Mouse (Mus musculus) left cerebral cortex, adult 18-20 months (tissue): ENCODE data around the gene Rell1. TPM values are rescaled to one million over a fixed set of nuclear protein-coding genes. Genes with fewer than 3 reads are reported as not detected.

Source experiments
- DNase-seq, 2 experiments: peaks; one replicate each; pipeline ENCODE4 v3.0.0; 2021 to 2022; ENCODE audit warnings: low spot score in 2 of 2, mixed read lengths in 1 of 2
- total RNA-seq, 2 experiments: library from RNA; stranded (reverse); gene quantifications; 2 replicates each; pipeline ENCODE4 v1.2.3; 2021

Rell1 gene
- total RNA-seq, 2 experiments from 2014 or later, result 12.5 to 13.0 TPM

DNA sequence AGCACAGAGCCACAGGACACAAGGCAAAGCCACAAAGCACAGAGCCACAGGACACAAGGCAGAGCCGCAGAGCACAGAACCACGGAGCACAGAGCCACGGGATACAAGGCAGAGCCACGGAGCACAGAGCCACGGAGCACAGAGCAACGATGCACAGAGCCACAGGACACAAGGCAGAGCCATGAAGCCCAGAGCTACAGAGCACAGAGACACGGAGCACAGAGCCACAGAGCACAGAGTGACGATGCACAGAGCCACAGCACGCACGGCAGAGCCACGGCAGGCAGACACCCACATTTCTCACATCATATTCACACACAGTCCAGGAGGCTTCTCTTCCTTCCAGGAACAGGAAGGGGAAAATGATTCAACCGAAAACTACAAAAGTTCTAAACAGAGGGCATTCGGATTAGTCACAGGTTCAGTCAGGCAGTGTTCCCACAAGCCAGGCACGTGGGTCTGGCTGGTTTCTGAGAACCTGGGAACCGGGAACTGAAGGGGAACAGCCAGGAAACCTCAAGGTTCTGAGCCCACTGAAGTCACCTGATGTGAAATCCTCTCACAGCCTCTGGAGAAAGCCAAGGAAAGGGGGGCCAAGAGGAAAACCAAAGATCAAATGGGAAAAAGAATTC lies 15.2 kb downstream of the Rell1 start:
- no peak for DNase-seq

GRCm38 (mm10) chr5:63952039-63952438 lies 16.7 kb downstream of the Rell1 start:
- DNase-seq, result no peak

- DNase-seq, result no peak
These were observed 17.2 kb downstream of the Rell1 start for GRCm38 (mm10) chr5:63951421-63951911.

DNA sequence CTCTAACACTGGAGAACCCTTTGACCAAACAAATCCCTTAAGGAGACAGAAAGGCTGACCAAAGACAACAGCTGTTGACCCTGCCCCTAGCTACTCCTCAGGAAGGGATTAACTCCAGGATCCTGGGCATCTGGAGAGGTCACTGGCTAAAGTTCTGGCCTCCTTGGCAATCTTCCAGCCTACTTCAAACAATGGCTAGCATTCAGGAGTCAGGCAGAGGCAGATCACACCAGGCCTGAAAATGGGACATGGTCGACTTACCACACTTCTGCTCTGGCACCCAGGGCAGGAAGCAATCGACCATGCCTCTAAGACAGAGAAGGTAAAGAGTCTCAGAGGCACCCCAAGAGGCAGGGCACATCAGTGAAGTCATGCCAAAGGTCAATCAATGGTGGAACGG lies 19.5 kb downstream of the Rell1 start:
- DNase-seq, result no peak

DNA sequence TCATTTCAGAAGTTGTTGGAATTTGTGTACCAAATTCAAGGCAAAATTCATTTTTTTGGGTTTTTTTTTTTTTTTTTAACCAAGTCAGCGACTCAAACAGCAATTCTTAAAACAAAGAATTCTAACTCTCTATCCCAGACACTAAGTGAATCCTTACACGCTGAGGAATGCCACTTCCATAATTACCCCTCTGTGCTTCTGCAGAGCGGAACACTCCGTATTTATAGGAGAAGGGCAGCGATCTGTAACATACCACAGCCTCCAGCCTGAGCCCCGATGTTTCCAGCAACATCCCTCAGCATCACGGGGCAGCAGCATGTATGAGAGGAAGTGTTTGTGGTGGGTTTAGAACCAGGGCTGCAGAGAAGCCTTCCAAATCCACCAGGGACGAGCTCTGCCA lies 21.2 kb downstream of the Rell1 start:
- no peak for DNase-seq

DNA sequence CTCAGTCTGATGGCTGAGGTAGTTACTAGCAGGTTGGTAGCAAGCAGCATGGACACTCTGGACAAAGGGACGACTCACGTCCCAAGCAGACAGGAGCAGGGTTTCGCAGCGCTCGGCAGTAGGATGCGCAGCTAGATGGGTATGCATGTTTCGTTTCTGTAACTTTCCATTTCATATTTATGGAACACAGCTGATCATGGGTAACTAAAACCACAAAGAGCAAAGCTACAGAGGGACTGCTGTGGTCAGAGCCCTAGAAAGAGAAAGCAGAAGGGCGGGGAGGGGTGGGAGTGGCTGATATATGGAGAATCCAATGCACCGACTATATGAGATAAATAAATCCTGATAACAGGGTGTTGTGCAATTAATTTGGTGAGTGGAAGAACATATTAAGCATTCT lies 25.4 kb downstream of the Rell1 start:
- DNase-seq, result no peak

DNA sequence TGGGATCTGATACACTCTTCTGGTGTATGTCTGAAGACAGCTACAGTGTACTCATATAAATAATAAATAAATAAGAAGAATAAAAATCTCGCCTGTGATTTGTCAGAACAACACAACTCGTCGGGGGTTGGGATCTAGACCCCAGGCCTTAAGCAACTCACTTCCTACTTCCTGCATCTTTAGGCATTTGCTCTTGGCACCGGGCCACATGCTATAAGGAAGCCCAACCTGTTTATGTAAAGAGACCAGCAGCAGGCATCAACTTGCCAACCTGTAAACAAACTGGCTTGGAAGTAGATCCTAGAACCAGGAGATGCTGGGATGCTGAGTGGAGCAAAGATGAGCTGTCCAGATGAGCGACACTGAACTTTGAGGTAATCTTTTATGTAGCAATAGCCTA lies 26.8 kb downstream of the Rell1 start:
- no peak for DNase-seq

- no peak for DNase-seq
These were observed 30.1 kb downstream of the Rell1 start for GRCm38 (mm10) chr5:63938575-63938974.

GRCm38 (mm10) chr5:63936740-63937139 lies 32.0 kb downstream of the Rell1 start:
- no peak for DNase-seq

DNA sequence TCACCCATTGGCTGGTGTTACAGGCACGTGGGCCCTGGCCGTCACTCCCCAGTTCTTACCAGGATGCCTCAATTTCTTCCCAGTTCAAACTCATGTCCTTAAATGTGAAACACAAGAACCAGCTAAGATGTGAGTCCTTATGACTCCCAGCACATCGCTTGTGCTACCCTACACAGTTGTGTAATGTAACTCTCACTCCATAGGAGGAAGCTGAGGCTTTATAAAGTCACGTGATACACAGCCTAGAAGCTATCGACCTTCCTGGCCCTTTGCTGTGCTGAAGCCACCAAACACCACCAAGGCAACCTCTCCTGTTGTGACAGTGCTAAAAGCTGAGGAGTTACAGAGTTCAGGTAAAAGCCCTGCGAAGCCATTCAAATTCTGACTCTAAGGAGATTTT lies 33.1 kb downstream of the Rell1 start:
- DNase-seq, result no peak

DNA sequence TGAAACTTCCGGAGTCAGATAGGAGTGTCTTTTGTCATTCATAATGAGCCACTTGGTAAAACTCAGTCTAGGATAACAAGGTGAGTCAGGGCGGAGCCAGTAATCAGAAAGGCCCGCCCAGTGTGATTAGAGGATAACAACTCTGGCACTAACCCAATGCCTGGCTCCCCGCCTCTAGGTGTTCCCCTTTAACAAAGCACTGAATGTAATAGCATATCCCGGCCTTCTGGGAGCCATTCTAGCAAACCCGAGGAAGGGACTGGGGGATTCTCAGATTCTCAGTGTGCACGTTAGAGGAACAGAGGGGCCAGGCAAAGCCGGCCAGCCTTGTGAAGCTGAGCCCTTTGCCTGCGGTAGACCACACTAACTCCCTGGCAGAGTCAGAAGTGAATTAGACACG lies 35.9 kb downstream of the Rell1 start:
- no peak for DNase-seq

- no peak for DNase-seq
These were observed 37.8 kb downstream of the Rell1 start for GRCm38 (mm10) chr5:63930824-63931358.

DNA sequence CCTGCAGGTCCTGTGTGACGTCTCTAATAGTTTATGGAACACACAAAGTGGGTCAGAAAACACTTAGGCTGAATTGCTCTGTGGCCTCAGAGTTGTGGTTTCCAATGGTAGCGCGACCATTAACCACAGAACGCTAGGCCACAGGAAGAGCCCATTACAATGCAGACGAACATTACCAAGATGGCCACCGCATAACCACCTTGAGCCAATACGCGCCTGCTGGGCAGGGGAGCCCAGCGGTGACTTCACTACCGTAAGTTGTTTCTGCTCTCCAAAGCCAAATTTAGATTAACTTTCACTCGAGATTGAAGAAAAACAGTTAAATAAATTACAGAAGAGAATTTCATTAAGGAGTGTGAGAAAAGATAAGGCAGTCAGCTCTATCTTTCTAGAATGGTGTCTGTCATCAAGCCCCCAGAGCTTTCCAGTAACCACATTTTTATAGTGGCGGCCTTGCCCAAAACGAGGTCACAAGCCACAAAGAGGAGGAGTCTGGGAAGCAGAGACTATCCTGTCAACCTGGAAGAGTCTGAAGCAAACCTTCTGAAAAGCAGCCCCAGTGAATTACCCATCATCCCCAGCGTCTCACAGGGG lies 43.6 kb downstream of the Rell1 start:
- DNase-seq, result no peak

DNA sequence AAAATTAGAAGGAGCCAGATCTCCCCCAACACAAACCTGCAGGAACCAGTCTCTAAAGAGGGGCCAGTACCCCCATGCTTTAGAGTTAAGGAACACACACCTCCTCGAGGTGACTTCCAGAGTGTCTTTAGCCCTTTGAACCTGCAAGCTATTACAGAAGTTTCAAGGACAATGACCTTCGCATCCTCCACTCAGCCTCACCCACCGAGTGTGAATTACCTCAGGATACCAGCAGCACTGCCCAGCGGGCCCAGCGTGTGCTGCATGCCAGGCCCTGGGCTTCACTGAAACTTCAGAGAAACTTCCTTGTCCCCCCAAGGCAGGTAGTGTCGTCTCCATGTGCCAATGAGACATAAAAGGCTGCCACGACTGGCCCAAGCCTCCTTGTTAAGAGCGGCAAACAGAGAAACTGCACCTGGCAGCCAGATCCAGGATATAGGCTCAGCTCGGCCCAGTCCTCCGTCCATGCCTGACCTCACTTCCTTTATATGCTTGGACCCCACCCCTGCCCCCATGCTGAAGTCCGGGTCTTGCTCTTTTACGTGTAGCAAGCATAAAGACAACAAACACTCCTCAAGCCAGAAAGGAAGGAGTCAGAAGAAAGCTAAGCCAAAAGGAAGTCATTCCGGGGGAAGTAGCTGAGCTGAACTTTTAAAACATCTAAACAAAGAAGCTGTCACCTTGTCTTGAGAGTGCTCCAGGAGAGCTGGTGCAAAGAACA lies 45.2 kb downstream of the Rell1 start:
- no peak for DNase-seq

GRCm38 (mm10) chr5:63918201-63918600 lies 50.5 kb downstream of the Rell1 start:
- DNase-seq, result no peak

- DNase-seq, result no peak
These were observed 52.1 kb downstream of the Rell1 start for GRCm38 (mm10) chr5:63916457-63917139.

GRCm38 (mm10) chr5:63914896-63915295 lies 53.8 kb downstream of the Rell1 start:
- DNase-seq, result no peak

GRCm38 (mm10) chr5:63910171-63910960 lies 58.3 kb downstream of the Rell1 start:
- DNase-seq, result no peak

- DNase-seq, result no peak
These were observed 61.2 kb downstream of the Rell1 start for GRCm38 (mm10) chr5:63907513-63907912.

GRCm38 (mm10) chr5:63906149-63907093 lies 62.3 kb downstream of the Rell1 start:
- peak; percentile 86 for DNase-seq
